ENCODE assay signal across 9 mouse cellular contexts in the genomic region with DNA sequence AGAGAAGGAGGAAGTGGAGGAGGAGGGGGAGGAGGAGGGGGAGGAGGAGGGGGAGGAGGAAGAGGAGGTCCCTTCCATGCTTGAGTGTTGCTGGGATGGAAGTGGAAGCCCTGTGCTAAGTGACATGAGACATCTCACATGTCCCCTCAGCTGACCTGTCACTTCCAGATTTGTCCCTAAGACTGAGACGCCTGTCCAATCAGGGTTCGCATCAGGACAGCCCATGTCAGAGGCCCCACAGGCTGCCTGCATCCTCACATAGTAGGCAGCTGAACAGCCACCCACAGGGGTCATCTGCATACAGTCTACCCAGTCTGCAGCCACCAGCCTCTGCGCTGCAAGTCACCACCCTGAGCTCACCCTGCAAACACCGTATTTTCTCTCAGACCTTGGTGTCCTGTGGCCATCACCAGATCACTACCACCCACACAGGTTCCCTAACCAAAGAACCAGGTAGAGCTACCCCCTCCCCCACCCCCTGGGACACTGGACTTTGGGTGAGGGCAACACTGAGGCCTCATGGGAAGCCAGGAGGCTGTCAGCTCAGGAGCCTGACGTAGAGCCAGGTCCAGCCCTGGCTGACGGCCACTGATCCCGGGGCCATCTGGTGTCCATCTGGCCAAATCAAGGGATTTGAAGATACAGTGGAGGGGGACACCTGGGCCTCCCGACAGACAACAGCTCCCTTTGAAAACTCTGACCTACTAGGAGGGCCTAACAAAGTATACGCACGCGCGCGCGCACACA. TPM values are rescaled to one million over a fixed set of nuclear protein-coding genes. Genes with fewer than 3 reads are reported as not detected.
A peak's percentile ranks its signal among the peaks of the same experiment; 100 is the strongest.
DNase-seq lines count a peak whose midpoint lies in the region; ATAC-seq lines count a peak whose summit lies in the region.
"Had no signal": no experiment of that assay in that cellular context is flagged by ENCODE, and none has a peak within 500 bp of the region (broad histone marks: within the 10 kb centered on the region; RNA-seq: fewer than 3 reads in every experiment).

No protein-coding gene starts in this region.

- peak; percentile 83 for ATAC-seq in liver, embryonic 16.5 days (ENCODE audit: low read depth)
- no peak for ATAC-seq in inflammation-experienced regulatory T-cells, adult 6 months

- H3K4me2 ChIP-seq in liver, embryonic 16.5 days (ENCODE audit: low read depth, low read length) = no peak overlapping the region
- H3K4me2 ChIP-seq: neural tube, embryonic 13.5 days had no signal

- H3K9me3 ChIP-seq in heart, embryonic 10.5 days = no peaks in the 10 kb centered on the region
- H3K9me3 ChIP-seq in liver, embryonic 16.5 days (replicated peaks; ENCODE audit: control insufficient read depth, low read length) = no peaks in the 10 kb centered on the region
- H3K9me3 ChIP-seq: neural tube, embryonic 13.5 days had no signal

- H3K27me3 ChIP-seq in heart, embryonic 10.5 days (ENCODE audit: insufficient read depth, poor library complexity, severe bottlenecking) = no peaks in the 10 kb centered on the region
- no peaks in the 10 kb centered on the region for H3K27me3 ChIP-seq in liver, embryonic 16.5 days (ENCODE audit: control insufficient read depth, insufficient read depth, low read depth, low read length)
- H3K27me3 ChIP-seq: neural tube, embryonic 13.5 days had no signal

- WGBS in heart, embryonic 10.5 days = 51% methylated on average over 14 of the region's 14 CpGs
- 70% methylated on average over 14 of the region's 14 CpGs for WGBS in liver, embryonic 16.5 days (ENCODE audit: insufficient replicate concordance)

- no peak overlapping the region for H3K9ac ChIP-seq in liver, embryonic 16.5 days (ENCODE audit: low read depth, low read length)
- H3K9ac ChIP-seq: neural tube, embryonic 13.5 days had no signal

- no peak for DNase-seq in heart, embryonic 10.5 days (ENCODE audit: low spot score)
- no peak for DNase-seq in heart, adult 8-10 months (ENCODE audit: low spot score)
- peak; percentile 54 for DNase-seq in NIH3T3 (ENCODE audit: low read depth)
- peak; percentile 51 for DNase-seq in gastrocnemius, postnatal 25 days
- DNase-seq in thymus, postnatal 36 days = no peak
- no peak for DNase-seq in urinary bladder, adult 18-20 months (ENCODE audit: low spot score in 2 of 2)

- peaks cover 41% of the 10 kb centered on the region for H3K4me1 ChIP-seq in heart, embryonic 10.5 days
- H3K4me1 ChIP-seq in liver, embryonic 16.5 days (ENCODE audit: control insufficient read depth, low read depth, low read length) = peaks cover 13% of the 10 kb centered on the region

- no peak overlapping the region for H3K4me3 ChIP-seq in heart, embryonic 10.5 days
- no peak overlapping the region for H3K4me3 ChIP-seq in liver, embryonic 16.5 days (ENCODE audit: low read depth, low read length)
- H3K4me3 ChIP-seq: neural tube, embryonic 13.5 days had no signal

- H3K27ac ChIP-seq in heart, embryonic 10.5 days = peak overlapping the region; percentile 78
- H3K27ac ChIP-seq in liver, embryonic 16.5 days (ENCODE audit: low read length) = peak overlapping the region; percentile 63

- H3K36me3 ChIP-seq in heart, embryonic 10.5 days = no peaks in the 10 kb centered on the region
- H3K36me3 ChIP-seq in liver, embryonic 16.5 days (ENCODE audit: control insufficient read depth, insufficient read depth) = no peaks in the 10 kb centered on the region

RNA-seq across cellular contexts. Expression of a gene that starts 9.6 kb away (rescaled TPM):
- polyA plus RNA-seq in heart, embryonic 10.5 days (2016; fragmentation: Nextera tagmentation; extraction: Ambion mirVana) = 4.8 and 4.9 TPM in 2 replicates
- 1 to 10 TPM; 3.0 to 4.6 (median 3.4) TPM for total RNA-seq in heart, adult 8-10 months (2022)
- total RNA-seq in gastrocnemius, postnatal 25 days (2021) = 10 to 100 TPM; 17.9 to 20.1 TPM
- 11.5 and 15.3 TPM in 2 replicates for polyA plus RNA-seq in liver, embryonic 16.5 days (2015; fragmentation: Nextera tagmentation; extraction: Ambion mirVana)
- polyA plus RNA-seq in inflammation-experienced regulatory T-cells, adult 6 months (2017; shearing (Covaris generic)) = 1 to 10 TPM; 2.4 to 3.6 (median 3.4) TPM

RNA-seq across cellular contexts. Expression of a gene that starts 16.5 kb away (rescaled TPM):
- 789 and 902 TPM in 2 replicates for polyA plus RNA-seq in heart, embryonic 10.5 days (2016; fragmentation: Nextera tagmentation; extraction: Ambion mirVana)
- total RNA-seq in heart, adult 8-10 months (2022) = 100 to 1,000 TPM; 505 to 715 (median 618) TPM
- 100 to 1,000 TPM; 462 to 524 TPM for total RNA-seq in gastrocnemius, postnatal 25 days (2021)
- polyA plus RNA-seq in liver, embryonic 16.5 days (2015; fragmentation: Nextera tagmentation; extraction: Ambion mirVana) = 598 and 706 TPM in 2 replicates
- polyA plus RNA-seq in inflammation-experienced regulatory T-cells, adult 6 months (2017; shearing (Covaris generic)) = 1,000 to 10,000 TPM in 2 of 3 experiments, 100 to 1,000 TPM in 1; 884 to 1,360 (median 1,230) TPM

RNA-seq across cellular contexts. Expression of a gene that starts 42.4 kb away (rescaled TPM):
- 0.19 and 0.53 TPM in 2 replicates for polyA plus RNA-seq in heart, embryonic 10.5 days (2016; fragmentation: Nextera tagmentation; extraction: Ambion mirVana)
- total RNA-seq in heart, adult 8-10 months (2022) = under 1 TPM in 1 of 4 experiments, not detected in 3; 0.47 TPM
- under 1 TPM; 0.24 to 0.61 TPM for total RNA-seq in gastrocnemius, postnatal 25 days (2021)
- 0.63 and 1.4 TPM in 2 replicates for polyA plus RNA-seq in liver, embryonic 16.5 days (2015; fragmentation: Nextera tagmentation; extraction: Ambion mirVana)
- polyA plus RNA-seq in inflammation-experienced regulatory T-cells, adult 6 months (2017; shearing (Covaris generic)) = not detected

Comparison
In these comparisons a context has a peak if more than half of its experiments do, and no peak if none do; other contexts are left out.
1. DNase-seq: peak in NIH3T3 (single experiment) and gastrocnemius, postnatal 25 days (single experiment); none in heart, embryonic 10.5 days (single experiment), heart, adult 8-10 months (single experiment), thymus, postnatal 36 days (0 of 2) and urinary bladder, adult 18-20 months (0 of 2).